Mouse (Mus musculus): ENCODE measurements around the gene Ltbr. TPM values are rescaled to one million over a fixed set of nuclear protein-coding genes. Genes with fewer than 3 reads are reported as not detected.
"Not testable (repeated sequence)": the region's sequence is repeated elsewhere in the genome, so short reads cannot be mapped to it uniquely, and the experiment has no call there.

Gene Ltbr
- polyA plus RNA-seq, 1 experiment from 2014 or later: 20.6 TPM

- no peaks in the 10 kb centered on the region for H3K27me3 ChIP-seq
- no peaks in the 10 kb centered on the region for H3K9me3 ChIP-seq (replicated peaks)
- H3K4me3 ChIP-seq (replicated peaks): no peak overlapping the region
- no peaks in the 10 kb centered on the region for H3K4me1 ChIP-seq (replicated peaks)
- peak; percentile 42; the same call in 1 of the 2 replicates for ATAC-seq (ENCODE audit: insufficient read depth)
- WGBS (ENCODE audit: insufficient replicate concordance): 62% methylated on average over 7 of the region's 7 CpGs
- H3K27ac ChIP-seq (replicated peaks): no peak overlapping the region
- no peaks in the 10 kb centered on the region for H3K36me3 ChIP-seq (replicated peaks)
- no peak overlapping the region for H3K9ac ChIP-seq
- H3K4me2 ChIP-seq: no peak overlapping the region
Observed at GRCm38 (mm10) chr6:125292256-125292655, 21.4 kb downstream of the Ltbr start.

GRCm38 (mm10) chr6:125291329-125291728 is 22.4 kb downstream of the Ltbr start:
- ATAC-seq (ENCODE audit: insufficient read depth): no peak
- 64% methylated on average over 4 of the region's 4 CpGs for WGBS (ENCODE audit: insufficient replicate concordance)

GRCm38 (mm10) chr6:125288730-125289129 is 25.0 kb downstream of the Ltbr start:
- no peak overlapping the region for H3K27ac ChIP-seq (replicated peaks)
- ATAC-seq (ENCODE audit: insufficient read depth): no peak
- no peak overlapping the region for H3K4me3 ChIP-seq (replicated peaks)
- no peak overlapping the region for H3K4me2 ChIP-seq
- no peaks in the 10 kb centered on the region for H3K36me3 ChIP-seq (replicated peaks)
- no peak overlapping the region for H3K9ac ChIP-seq
- H3K27me3 ChIP-seq: no peaks in the 10 kb centered on the region
- WGBS (ENCODE audit: insufficient replicate concordance): 56% methylated on average over 5 of the region's 5 CpGs
- H3K9me3 ChIP-seq (replicated peaks): no peaks in the 10 kb centered on the region
- no peaks in the 10 kb centered on the region for H3K4me1 ChIP-seq (replicated peaks)

More at GRCm38 (mm10) chr6:125291329-125291728, 22.4 kb downstream of the Ltbr start:
- Histone ChIP-seq H3K36me3 (replicated peaks) (no peaks in the 10 kb centered on the region), H3K4me1 (replicated peaks) (no peaks in the 10 kb centered on the region), H3K27me3 (no peaks in the 10 kb centered on the region), H3K9ac (no peak overlapping the region), H3K4me2 (no peak overlapping the region), H3K27ac (replicated peaks) (no peak overlapping the region), H3K9me3 (replicated peaks) (no peaks in the 10 kb centered on the region), H3K4me3 (replicated peaks) (no peak overlapping the region)

- ATAC-seq (ENCODE audit: insufficient read depth): no peak
- H3K36me3 ChIP-seq (replicated peaks): no peaks in the 10 kb centered on the region
- H3K9ac ChIP-seq: no peak overlapping the region
- H3K27me3 ChIP-seq: no peaks in the 10 kb centered on the region
- H3K4me2 ChIP-seq: no peak overlapping the region
- no peak overlapping the region for H3K4me3 ChIP-seq (replicated peaks)
- H3K27ac ChIP-seq (replicated peaks): no peak overlapping the region
- no peaks in the 10 kb centered on the region for H3K9me3 ChIP-seq (replicated peaks)
- WGBS (ENCODE audit: insufficient replicate concordance): 77% methylated on average over 4 of the region's 4 CpGs
- no peaks in the 10 kb centered on the region for H3K4me1 ChIP-seq (replicated peaks)
Observed at GRCm38 (mm10) chr6:125286944-125287343, 26.7 kb downstream of the Ltbr start.

GRCm38 (mm10) chr6:125285890-125286289 is 27.8 kb downstream of the Ltbr start, which contains the start of gene Tuba3a:
Tuba3a (minus strand) TSS chr6:125286042.
- ATAC-seq (ENCODE audit: insufficient read depth): no peak
- Histone ChIP-seq H3K27ac (replicated peaks) (no peak within 1 kb of the TSS), H3K9ac (no peak within 1 kb of the TSS), H3K4me2 (no peak within 1 kb of the TSS), H3K9me3 (replicated peaks) (no peaks in the 10 kb centered on the region), H3K4me1 (replicated peaks) (no peaks in the 10 kb centered on the region), H3K4me3 (replicated peaks) (no peak within 1 kb of the TSS), H3K27me3 (no peaks in the 10 kb centered on the region), H3K36me3 (replicated peaks) (no peaks in the 10 kb centered on the region)
- 85% methylated on average over 22 of the region's 22 CpGs for WGBS (ENCODE audit: insufficient replicate concordance)

GRCm38 (mm10) chr6:125284751-125285150 is 28.9 kb downstream of the Ltbr start:
- no peaks in the 10 kb centered on the region for H3K9me3 ChIP-seq (replicated peaks)
- H3K36me3 ChIP-seq (replicated peaks): no peaks in the 10 kb centered on the region
- H3K4me2 ChIP-seq: no peak overlapping the region
- ATAC-seq (ENCODE audit: insufficient read depth): no peak
- H3K4me3 ChIP-seq (replicated peaks): no peak overlapping the region
- no peak overlapping the region for H3K27ac ChIP-seq (replicated peaks)
- H3K9ac ChIP-seq: no peak overlapping the region
- WGBS (ENCODE audit: insufficient replicate concordance): 78% methylated on average over 7 of the region's 7 CpGs
- H3K4me1 ChIP-seq (replicated peaks): no peaks in the 10 kb centered on the region
- no peaks in the 10 kb centered on the region for H3K27me3 ChIP-seq

GRCm38 (mm10) chr6:125284250-125284649 is 29.4 kb downstream of the Ltbr start:
- ATAC-seq (ENCODE audit: insufficient read depth): no peak
- WGBS (ENCODE audit: insufficient replicate concordance): 57% methylated on average over 8 of the region's 8 CpGs
- Histone ChIP-seq H3K27me3 (no peaks in the 10 kb centered on the region), H3K9ac (no peak overlapping the region), H3K36me3 (replicated peaks) (no peaks in the 10 kb centered on the region), H3K4me2 (no peak overlapping the region), H3K4me1 (replicated peaks) (no peaks in the 10 kb centered on the region), H3K9me3 (replicated peaks) (no peaks in the 10 kb centered on the region), H3K27ac (replicated peaks) (no peak overlapping the region), H3K4me3 (replicated peaks) (no peak overlapping the region)

GRCm38 (mm10) chr6:125282721-125283120 is 31.0 kb downstream of the Ltbr start:
- not testable (repeated sequence) for H3K36me3 ChIP-seq (replicated peaks); H3K4me3 ChIP-seq (replicated peaks); ATAC-seq (ENCODE audit: insufficient read depth); H3K9me3 ChIP-seq (replicated peaks); H3K4me1 ChIP-seq (replicated peaks); H3K9ac ChIP-seq; H3K4me2 ChIP-seq; H3K27ac ChIP-seq (replicated peaks); H3K27me3 ChIP-seq
- 72% methylated on average over 13 of the region's 13 CpGs for WGBS (ENCODE audit: insufficient replicate concordance)

GRCm38 (mm10) chr6:125279729-125280128 is 34.0 kb downstream of the Ltbr start:
- no peak overlapping the region for H3K4me2 ChIP-seq
- H3K9me3 ChIP-seq (replicated peaks): no peaks in the 10 kb centered on the region
- H3K27ac ChIP-seq (replicated peaks): no peak overlapping the region
- no peak overlapping the region for H3K4me3 ChIP-seq (replicated peaks)
- no peak overlapping the region for H3K9ac ChIP-seq
- no peak for ATAC-seq (ENCODE audit: insufficient read depth)
- 36% methylated on average over 8 of the region's 8 CpGs for WGBS (ENCODE audit: insufficient replicate concordance)
- H3K27me3 ChIP-seq: no peaks in the 10 kb centered on the region
- no peaks in the 10 kb centered on the region for H3K4me1 ChIP-seq (replicated peaks)
- H3K36me3 ChIP-seq (replicated peaks): no peaks in the 10 kb centered on the region

- no peak for ATAC-seq (ENCODE audit: insufficient read depth)
- Histone ChIP-seq H3K4me3 (replicated peaks) (no peak overlapping the region), H3K4me1 (replicated peaks) (peaks cover 15% of the 10 kb centered on the region), H3K36me3 (replicated peaks) (no peaks in the 10 kb centered on the region), H3K9ac (no peak overlapping the region), H3K27me3 (no peaks in the 10 kb centered on the region), H3K4me2 (no peak overlapping the region), H3K27ac (replicated peaks) (no peak overlapping the region), H3K9me3 (replicated peaks) (no peaks in the 10 kb centered on the region)
- 53% methylated on average over 15 of the region's 15 CpGs for WGBS (ENCODE audit: insufficient replicate concordance)
Observed at GRCm38 (mm10) chr6:125274841-125275563, 38.7 kb downstream of the Ltbr start.

- Histone ChIP-seq H3K36me3 (replicated peaks) (no peaks in the 10 kb centered on the region), H3K9ac (no peak overlapping the region), H3K9me3 (replicated peaks) (no peaks in the 10 kb centered on the region), H3K4me2 (peak overlapping the region; percentile 43; the same call in 1 of the 2 replicates), H3K27ac (replicated peaks) (no peak overlapping the region), H3K4me3 (replicated peaks) (no peak overlapping the region), H3K27me3 (no peaks in the 10 kb centered on the region), H3K4me1 (replicated peaks) (peaks cover 15% of the 10 kb centered on the region)
- no peak for ATAC-seq (ENCODE audit: insufficient read depth)
- 63% methylated on average over 10 of the region's 10 CpGs for WGBS (ENCODE audit: insufficient replicate concordance)
Observed at GRCm38 (mm10) chr6:125272228-125272785, 41.4 kb downstream of the Ltbr start.
